Mouse (Mus musculus) megakaryocyte progenitor cell, adult 5-6 weeks (primary cell): Measurements from ENCODE around the gene Tspo2. TPM values are rescaled to one million over a fixed set of nuclear protein-coding genes. Genes with fewer than 3 reads are reported as not detected.
"Not testable (repeated sequence)": the region's sequence is repeated elsewhere in the genome, so short reads cannot be mapped to it uniquely, and the experiment has no call there.

Experiments
- ATAC-seq: replicated peaks from 2 replicates; pipeline ENCODE4 v1.8.0; 2016; ENCODE audit warnings: mild to moderate bottlenecking, moderate TSS enrichment, inconsistent platforms; ENCODE audit not compliant: poor library complexity
- total RNA-seq, 2 experiments: library from RNA; stranded (forward) in 1 of 2; stranded (reverse) in 1 of 2; fragments of 157-497, 149-512 nt in 1 of 2; fragments of 200-1000 nt in 1 of 2; gene quantifications; 2 replicates each; pipeline versions ENCODE4 v1.2.3 to v1.2.4; 2015 to 2017

The Tspo2 gene
- total RNA-seq (2015) (5.9 and 18.8 TPM in 2 replicates), total RNA-seq (2017) (4.2 and 6.8 TPM in 2 replicates)

DNA sequence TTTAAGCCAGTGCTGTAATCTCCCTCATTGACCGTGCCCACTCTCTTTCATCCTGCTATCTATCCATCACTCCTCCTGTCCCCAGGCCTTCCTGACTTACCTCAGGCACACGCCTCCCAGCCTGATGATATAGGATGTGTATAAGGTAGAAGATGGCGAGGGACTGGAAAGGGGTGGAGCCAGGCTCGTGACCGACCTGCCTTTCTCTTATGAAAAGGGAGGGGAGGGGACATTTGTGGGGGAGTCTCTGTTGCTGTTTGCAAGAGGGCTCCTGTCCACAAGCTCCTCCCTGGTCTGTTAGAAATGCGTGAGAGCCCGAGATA is at the start of gene Tspo2:
Gene Tspo2 (minus strand): TSS at position 170 of the 323 bp plus-strand sequence.
- ATAC-seq: peak; percentile 71

DNA sequence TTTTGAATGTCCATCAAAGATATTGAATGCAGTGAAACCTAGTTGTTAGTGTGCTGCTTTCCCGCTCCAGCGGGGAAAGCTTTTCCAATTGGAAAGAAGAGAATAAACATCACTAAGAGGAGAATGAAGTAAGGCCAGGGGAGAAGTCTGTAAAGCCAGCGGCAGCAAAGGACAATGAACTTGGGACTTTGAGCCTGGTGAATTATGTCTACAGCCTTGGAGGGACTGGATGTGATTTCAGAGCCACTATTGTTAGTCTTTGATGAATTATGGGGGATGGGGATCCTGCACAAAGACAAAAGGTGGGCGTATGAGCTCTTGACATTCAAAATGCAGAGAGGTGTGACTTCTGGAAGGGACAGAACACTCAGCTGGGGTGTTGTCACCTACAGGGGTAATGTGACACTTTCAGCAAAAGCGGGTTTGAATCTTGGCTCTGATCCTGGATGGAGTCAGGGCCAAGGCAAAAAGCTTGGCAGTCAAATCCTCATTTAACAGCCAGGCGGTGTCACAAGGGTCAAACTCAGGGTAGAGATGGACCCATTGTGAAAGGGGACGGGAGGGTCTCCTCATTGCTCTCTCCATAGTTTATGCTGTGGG is 49.6 kb upstream of the Tspo2 start:
- ATAC-seq: no peak

DNA sequence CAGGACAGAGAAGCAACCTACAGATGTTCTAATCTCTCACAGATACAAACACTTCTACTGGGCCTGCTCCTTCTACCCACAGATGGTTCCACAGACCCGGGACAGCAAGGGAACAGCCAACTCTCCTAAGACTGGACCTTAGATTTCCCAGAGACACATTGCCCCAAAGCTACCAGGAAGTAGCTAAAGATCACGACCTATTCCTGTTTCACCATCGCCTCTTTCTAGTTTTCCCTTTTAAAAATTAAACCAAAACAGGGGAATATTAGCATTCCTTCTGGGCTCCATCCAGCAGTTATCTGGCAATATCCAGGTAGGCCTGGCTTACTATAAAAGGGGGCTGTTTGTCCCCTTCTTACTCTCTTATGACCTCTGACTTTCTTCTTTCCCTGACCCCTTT is 46.7 kb upstream of the Tspo2 start:
- no peak for ATAC-seq

DNA sequence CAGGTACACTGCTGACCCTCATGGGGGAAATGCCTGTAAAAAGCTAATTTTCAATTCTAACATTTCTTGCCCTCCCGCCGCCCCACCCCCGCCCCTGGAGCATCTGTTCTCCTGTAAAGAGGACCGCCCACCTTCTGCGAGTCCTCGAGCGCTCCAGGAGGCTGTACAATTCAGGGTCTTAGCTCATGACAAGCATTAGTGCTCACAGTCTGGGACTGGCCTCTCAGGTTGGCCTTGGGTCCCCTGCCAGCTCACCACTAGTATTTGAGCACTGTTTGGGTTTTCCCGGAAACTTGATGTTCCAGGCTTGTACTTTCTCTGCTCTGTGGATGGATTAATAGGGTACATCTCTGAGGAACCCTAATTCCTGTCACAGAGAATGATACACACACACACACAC is 42.7 kb upstream of the Tspo2 start:
- ATAC-seq: no peak

DNA sequence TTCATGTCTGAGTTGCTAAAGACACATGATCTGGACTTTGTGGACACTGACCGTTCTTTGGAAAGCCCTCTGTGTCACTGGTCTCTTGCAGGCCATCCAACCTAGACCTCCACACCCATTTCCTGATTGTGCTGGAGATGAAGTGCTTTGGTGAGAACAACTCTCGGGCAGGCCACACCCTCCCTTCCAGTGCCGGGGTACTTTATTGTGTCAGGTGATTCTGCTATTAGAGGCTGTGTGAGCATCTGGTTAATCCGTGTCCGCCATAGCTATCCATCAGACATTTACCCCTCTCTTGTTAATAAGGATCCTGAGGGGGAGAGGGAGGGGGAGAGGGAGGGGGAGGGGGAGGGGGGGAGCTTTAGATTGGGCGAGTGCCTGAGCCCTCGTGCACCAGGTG is 42.3 kb upstream of the Tspo2 start:
- ATAC-seq: no peak

DNA sequence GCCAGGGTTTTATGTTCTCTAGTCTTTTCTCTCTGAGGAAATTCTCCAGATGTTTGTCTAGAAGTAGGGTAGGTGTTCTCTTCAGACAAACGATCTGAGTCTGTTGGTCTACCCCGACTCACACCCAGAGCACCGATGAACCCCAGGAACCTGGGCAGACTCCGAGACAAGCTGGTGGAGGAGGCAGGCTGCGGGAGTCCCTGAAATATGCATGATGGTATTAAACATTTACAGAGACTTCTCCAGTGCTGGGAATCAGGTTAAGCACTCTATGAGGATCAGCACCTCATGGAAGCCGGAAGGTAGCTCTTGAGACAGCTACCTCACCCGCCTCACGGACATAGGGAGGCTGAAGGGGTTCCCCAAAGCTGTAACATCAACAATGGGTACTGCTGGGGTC is 41.3 kb upstream of the Tspo2 start:
- ATAC-seq: no peak

DNA sequence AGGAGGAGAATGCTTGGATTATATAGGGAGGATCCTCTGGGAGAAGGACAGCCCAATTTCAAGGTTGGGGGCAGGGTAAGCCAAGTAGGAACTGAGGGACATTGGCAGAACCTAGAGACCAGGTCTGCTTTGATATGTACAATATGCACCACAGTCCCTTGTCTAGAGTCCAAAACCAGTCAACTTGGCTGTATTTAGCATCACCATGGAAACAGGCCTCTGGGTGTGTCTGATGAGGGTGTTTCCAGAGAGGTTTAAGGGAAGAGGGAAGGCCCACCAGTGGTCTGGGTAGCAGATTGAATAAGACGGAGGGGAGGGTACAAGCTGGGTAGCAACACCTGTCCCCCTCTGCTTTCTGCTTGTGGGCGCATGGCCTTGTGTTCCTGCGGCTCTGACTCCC is 38.1 kb upstream of the Tspo2 start:
- ATAC-seq: no peak

DNA sequence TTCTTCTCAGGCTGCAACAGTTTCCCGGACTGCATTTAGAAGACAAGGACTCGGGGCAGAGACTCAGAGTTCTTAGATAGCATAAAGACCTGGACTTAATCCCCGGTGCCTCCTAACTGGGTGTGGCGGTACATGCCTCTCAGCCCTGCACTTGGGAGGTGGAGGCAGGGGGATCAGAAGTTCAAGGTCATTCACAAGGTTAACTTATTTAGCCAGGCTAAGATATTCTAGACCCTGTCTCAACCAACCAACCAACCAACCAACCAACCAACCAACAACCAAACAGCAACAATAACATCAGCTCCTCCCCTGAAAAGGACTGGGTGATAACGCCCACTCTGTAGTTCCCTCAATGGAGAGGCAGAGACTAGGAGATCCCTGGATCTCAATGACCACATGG is 32.9 kb upstream of the Tspo2 start:
- no peak for ATAC-seq

DNA sequence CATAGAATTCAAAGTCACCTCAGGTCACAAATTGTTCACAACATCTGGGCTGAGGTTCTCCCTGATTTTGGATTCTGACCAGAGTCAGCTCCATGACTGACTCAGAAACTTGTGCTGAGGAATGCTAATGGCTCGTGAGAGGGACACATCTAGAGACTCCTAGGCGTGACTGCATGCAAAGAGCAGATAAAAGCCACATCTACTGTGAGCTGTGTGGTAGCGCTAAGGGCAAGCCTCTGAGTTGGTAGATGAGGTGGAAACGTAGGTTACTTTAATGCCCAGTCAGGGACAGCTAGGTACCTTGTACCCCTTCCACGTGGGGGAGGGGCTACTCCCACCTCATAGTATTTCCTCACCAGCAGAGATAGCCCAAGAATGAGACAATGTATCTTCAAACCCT is 32.4 kb upstream of the Tspo2 start:
- peak; percentile 42; the same call in 1 of the 2 replicates for ATAC-seq

DNA sequence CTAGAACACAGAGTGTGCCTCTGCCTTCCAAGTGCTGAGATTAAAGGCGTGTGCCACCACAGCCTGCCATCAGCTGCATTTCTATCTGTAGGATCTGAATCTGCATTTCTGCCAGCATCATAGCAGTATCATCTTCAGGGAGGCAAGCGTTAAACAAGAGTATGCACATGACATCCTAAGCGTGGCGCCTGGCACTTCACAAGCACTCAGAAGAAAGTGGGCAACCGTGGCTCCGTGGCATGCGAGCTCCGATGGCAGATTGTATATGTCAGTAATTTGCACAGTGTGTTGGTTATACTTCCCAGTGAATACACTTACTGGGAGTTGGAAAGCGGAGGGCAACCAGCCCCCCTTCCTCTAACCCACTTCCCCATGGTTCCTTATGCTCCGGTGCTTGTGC is 28.6 kb upstream of the Tspo2 start:
- ATAC-seq: no peak

DNA sequence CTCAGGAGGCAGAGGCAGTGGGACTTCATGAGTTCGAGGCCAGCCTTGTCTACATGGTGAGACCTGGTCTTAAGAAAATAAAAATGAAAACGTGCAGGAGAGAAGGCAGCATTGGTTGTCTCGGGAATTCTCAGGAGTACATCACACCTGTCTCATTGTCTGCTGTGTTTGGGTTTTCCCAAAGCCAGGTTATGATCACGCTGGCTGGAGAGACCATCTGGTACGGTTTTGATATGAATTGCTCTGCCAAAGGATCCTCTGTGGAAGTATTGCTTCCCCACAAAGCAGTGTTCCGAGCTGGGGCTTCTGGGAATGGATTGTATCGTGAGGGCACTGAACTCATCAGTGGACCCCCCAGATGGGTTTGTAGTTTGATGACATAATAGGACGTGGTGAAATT is 24.1 kb upstream of the Tspo2 start:
- no peak for ATAC-seq

DNA sequence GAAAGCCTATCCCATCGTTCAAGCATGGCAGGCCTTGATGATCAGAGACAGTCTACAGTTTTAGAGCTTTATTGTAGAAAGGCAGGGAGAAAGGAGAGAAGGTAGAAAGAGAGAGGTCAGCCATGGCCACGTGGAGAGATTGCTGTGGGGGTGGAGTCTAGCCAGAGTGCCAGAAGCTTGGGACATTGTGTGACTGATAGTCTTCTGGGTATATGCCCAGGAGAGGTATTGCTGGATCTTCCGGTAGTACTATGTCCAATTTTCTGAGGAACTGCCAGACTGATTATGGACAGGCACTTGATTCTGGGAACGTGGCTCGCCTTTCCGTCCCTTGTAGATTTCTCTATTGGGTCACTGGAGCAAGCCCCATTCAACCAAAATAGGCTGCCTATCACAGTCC is 23.0 kb upstream of the Tspo2 start:
- ATAC-seq: not testable (repeated sequence)

DNA sequence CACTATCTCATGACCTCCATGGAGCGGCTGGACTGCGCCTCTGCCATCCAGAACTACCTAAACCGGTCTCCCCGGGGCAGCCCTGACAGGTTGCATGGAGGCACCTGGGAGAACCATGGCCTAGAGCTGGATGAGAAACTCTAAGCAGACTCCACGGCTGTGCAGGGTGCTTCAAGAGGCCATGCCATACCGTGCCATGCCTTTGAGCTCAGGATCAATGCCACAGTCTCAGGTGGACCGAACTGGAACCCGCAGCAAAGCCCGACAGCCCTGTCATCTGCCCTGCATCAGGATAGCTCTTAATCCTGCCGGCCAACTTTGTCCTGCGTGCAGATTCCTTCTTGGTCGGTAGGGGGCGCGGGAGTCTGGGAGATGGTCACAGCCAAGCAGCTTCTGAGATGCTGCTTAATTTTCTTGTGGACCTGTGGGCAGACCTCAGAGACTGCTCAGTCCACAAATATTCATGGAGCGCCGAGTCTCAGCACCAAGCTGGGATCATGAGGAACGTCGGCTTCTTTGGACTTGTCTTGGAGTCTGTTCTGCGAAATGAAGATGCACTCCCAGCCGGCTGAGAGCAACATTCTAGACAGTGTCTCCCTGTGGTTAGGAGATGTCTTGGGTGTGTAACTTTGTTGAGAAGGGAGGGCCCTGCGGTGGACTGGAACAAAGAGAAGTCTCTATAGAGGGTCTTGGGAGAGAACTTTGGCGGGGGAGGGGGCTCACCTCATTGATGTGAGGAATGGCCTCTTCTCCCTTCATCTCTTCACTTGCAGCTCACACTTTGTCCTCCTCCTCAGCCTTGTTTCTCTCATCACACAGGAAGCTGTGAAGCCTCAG is 16.3 kb upstream of the Tspo2 start:
- ATAC-seq: peak; percentile 94

DNA sequence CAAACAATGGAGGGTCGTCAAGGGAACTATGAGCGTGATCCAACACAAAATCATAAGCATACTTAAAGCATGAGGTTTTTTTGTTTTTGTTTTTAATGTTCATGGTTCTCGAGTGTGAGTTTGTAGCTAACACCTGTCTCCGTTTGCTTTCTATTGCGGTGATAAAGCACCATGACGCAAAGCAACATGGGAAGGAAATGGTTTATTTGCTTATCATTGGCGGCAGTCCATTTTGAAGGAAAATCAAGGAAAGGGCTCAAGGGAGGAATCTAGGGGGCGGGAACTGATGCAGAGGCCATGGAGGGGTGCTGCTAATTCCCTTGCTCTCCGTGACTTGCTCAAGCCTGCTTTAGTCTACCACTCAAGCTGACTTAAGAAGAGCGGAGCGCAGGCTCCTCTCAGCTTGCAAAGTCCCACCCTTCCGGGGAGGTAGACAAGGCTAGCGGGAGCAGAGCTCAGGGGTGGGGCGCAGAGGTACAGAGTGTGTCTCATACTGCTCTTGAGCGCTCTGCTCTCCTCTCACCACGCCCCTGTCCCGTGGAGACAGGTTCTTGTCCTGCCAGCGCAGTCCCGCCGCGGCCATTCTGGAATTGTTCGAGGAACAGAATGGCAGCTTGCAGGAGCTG is 15.6 kb upstream of the Tspo2 start:
- peak; percentile 29 for ATAC-seq

DNA sequence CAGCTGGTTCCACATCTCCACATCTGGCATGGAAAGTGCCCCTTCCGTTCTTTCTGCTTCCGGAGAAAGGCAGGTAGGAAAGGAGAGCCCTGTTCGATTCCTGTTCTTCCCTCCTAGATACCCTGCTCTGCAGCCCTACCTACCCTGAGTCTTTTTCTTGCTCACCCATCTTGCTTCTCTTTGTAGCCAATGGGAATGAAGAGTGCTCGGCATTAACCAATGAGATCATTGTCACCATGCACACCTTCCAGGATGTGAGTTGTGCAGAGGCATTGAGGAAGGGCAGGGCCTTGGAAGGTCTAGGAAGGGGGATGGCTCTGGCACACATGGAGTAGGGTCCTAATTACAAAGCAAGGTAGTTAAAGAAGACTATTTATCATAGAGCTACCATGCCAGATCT is 12.1 kb upstream of the Tspo2 start:
- no peak for ATAC-seq

DNA sequence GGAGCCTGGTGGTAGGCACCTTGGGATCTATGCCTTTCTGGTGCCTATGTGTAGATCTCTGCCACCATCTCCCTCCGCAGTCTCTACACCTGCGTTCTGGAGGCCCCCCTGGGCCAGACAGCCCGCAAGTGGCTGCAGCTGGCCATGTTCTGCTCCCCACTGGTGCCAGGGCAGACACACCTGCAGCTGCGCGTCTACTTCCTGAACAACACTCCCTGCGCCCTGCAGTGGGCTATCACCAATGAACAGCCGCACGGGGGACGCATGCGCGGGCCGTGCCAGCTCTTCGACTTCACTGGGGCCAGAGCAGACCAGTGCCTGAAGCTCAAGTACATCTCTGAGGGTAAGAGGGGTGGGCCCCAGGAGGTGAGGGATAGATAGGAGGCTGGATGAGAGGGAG is 10.8 kb upstream of the Tspo2 start:
- peak; percentile 65 for ATAC-seq

DNA sequence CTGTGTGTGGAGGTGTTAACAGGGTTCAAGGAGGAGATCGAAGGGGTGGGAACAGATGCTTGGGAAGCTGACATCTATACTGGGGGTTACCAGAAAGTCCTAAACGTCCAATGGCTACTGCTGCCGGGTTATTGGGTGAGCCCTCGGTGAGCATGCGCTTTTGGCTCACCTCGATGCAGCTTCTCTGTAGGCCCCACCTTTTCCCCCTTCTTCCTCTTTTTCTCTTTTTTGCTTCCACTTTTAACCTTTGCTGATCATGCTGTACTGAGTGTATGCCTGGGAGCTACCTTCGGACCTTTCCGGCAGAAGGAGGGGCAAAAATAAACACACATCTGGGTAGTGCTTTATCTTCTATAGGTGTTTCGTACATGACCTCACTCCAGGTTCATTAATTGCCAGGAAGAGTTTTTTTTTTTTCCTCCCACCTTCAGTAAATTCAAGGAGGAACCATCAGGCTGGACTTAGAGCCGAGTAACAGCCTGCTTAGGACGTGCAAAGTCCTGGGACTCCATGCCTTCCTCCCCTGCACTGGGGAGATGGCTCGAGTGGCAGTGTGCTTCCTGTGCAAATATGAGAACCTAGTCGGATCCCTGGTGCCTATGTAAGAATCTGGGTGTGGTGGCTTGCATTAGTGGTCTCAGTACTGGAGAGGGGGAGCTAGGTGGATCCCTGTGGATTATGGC is 6.8 kb upstream of the Tspo2 start:
- ATAC-seq: peak; percentile 45

DNA sequence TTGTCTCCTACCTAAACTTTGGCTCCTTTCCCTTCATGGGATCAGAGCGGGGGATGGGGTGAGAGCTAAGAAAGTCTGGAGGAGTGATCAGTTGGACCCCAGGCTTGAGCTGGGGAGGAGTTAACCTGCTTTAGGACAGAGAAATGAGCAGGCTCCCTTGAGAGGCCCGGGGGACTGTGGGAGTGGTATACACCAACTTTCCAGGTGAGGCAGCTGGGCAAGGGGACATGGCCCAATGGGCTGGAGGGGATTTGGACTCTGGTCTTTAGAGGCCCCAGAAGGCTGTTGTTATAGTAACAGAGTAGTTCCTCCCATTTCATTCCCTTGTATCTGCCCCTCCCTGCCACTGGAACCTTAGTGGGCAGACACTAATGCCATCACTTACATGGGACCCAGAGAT is 4.6 kb upstream of the Tspo2 start:
- ATAC-seq: no peak

DNA sequence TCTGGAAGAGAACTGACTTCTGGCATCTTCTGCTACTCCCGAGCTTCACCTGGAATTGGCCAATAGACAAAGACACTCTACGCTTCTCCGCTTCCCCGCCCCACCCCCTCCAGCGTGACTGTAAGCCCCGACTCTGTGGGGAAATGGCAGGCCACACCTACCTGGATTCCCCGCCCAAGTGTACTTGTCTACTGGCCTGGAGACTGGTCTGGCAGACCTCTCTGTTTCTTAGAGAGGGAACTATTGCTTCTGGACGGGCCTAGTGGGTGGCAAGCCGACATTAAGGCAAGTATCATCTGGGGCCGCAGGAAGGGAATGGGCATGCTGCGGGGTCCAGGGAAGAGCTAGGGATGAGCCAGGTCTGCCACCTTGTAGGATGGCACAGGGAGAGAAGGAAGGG is 3.4 kb upstream of the Tspo2 start, which contains the start of gene Unc5cl:
Gene Unc5cl (plus strand): TSS at position 214 of the 400 bp plus-strand sequence.
- ATAC-seq: no peak

DNA sequence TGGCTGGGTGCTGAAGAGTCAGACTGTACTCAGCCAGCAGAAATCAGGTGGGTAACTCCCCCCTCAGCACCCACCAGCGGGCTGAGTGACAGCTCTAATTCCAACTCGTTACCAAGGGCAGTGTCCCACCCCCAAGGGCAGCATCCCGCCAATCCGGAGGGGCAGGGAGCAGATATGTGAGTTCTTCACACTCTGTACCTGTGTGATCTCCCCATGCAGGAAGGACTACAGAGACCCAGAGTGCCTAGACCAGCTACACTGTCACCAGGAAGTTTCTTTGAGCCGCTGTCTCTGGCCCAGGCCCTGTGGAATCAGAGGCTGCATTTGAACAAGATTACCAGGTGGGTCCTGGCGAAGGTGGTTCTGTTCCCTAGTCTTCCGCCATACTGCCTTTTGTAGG is 2.9 kb upstream of the Tspo2 start:
- no peak for ATAC-seq

DNA sequence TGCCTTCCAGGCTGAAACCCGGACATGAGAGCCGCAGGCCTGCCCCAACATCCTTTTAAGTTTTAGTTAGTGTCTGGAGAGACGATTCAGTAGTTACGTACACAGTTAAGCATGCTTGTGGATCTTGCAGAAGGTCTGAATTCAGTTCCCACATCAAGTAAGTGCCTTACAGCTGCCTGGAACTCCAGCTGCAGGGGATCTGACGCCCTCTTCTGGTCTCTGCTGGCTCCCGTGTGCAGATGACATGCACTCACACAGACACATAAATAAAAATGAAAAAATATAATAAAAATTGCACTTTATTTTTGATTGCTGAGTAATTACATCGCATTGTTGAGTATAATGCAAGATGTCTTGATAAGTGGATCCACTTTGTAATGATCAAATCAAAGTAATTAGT is 2.2 kb upstream of the Tspo2 start:
- ATAC-seq: no peak
